Mouse (Mus musculus): Measurements from ENCODE around the gene Ptprn2. TPM values are rescaled to one million over a fixed set of nuclear protein-coding genes. Genes with fewer than 3 reads are reported as not detected.

The Ptprn2 gene
- total and polyA plus RNA-seq, 3 experiments: 0.22 TPM; not detected in 2

DNA sequence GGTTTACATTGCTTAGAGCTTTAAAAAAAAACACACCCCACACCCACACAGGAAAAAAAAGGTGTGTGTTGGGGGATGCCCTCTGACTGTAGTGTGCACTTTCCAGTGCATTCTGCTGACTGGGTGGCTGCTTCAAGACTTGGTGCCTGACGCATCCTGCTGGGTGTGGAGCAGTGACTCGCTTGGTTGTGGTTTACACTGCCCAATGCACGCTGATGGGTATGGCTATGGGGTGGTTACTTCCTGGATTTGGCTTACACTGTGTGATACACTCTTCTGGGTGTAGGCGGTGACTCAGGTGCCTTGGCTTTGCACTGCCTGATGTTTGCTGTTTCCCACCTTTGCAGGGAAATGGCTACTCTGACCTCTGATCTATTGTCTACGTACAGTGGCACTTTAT is 18.5 kb upstream of the Ptprn2 start:
- no peak overlapping the region for H3K4me3 ChIP-seq (ENCODE audit: low read depth, low read length)
- no peaks in the 10 kb centered on the region for H3K9me3 ChIP-seq (replicated peaks)
- ATAC-seq (ENCODE audit: extremely low read depth, insufficient number of reproducible peaks, low FRiP score, poor library complexity, severe bottlenecking) (no peak), DNase-seq (ENCODE audit: low spot score) (no peak)
- H3K4me1 ChIP-seq (ENCODE audit: insufficient read depth, low read depth, low read length): peaks cover 3% of the 10 kb centered on the region; the same call in 1 of the 2 replicates
- peaks cover 54% of the 10 kb centered on the region for H3K36me3 ChIP-seq (replicated peaks)
- no peak for TF ChIP-seq POLR2AphosphoS5 (IDR thresholded peaks at IDR 0.05; ENCODE audit: insufficient replicate concordance, low read depth, low read length)
- TF ChIP-seq TAL1 (conservative IDR thresholded peaks at IDR 0.05; ENCODE audit: low read depth, low read length): no peak
- no peak for TF ChIP-seq GATA1 (IDR thresholded peaks at IDR 0.05; ENCODE audit: borderline replicate concordance, low read length)
- no peak for TF ChIP-seq CTCF (IDR thresholded peaks at IDR 0.05; ENCODE audit: low read depth, low read length)
- no peaks in the 10 kb centered on the region for H3K27me3 ChIP-seq (ENCODE audit: insufficient read depth, low read length)

DNA sequence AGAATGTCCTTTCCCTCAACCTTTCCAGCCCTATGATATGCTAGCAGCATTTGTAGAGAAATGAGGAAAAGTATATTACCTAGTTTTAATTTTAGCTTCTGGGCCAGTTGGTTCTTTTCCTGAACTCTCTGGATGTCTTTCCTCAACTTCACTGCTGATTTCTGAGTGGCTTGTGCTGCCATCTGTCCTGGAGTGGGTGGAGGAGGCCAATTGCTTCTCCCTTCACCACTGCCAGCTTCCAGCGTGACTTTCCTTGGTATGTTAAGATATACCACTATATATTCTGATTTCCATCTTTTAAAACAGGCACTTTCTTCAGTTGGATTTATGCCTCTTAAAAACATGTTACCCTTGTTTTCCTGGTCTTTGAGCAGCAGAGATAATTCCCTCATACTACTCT is 17.2 kb upstream of the Ptprn2 start:
- Histone ChIP-seq H3K4me1 (ENCODE audit: insufficient read depth, low read depth, low read length) (peaks cover 3% of the 10 kb centered on the region; the same call in 1 of the 2 replicates), H3K36me3 (replicated peaks) (peaks cover 49% of the 10 kb centered on the region), H3K27me3 (ENCODE audit: insufficient read depth, low read length) (no peaks in the 10 kb centered on the region), H3K9me3 (replicated peaks) (no peaks in the 10 kb centered on the region), H3K4me3 (ENCODE audit: low read depth, low read length) (no peak overlapping the region)
- ATAC-seq (ENCODE audit: extremely low read depth, insufficient number of reproducible peaks, low FRiP score, poor library complexity, severe bottlenecking) (no peak), DNase-seq (ENCODE audit: low spot score) (no peak)
- no peak for TF ChIP-seq TAL1 (conservative IDR thresholded peaks at IDR 0.05; ENCODE audit: low read depth, low read length)
- TF ChIP-seq POLR2AphosphoS5 (IDR thresholded peaks at IDR 0.05; ENCODE audit: insufficient replicate concordance, low read depth, low read length): no peak

DNA sequence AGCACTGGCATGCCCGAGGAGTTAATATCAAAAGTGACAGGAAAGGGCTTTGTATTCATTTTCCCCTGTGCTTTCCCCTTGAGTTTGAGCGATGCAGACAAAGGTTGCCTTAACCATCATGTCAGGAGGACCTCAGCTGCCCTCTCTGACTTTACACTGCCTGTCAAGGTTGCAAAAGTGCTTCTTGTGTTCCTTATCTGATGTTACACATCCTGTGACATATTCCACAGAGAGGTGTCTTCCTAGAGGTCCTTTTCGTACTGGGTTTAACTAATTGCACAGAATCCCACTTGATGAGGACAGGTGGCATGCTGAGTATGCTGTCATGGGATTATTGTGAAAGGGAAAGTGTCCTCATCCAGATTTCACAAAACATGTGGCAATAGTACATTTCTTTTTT is 16.4 kb upstream of the Ptprn2 start:
- no peak for ATAC-seq (ENCODE audit: extremely low read depth, insufficient number of reproducible peaks, low FRiP score, poor library complexity, severe bottlenecking)

DNA sequence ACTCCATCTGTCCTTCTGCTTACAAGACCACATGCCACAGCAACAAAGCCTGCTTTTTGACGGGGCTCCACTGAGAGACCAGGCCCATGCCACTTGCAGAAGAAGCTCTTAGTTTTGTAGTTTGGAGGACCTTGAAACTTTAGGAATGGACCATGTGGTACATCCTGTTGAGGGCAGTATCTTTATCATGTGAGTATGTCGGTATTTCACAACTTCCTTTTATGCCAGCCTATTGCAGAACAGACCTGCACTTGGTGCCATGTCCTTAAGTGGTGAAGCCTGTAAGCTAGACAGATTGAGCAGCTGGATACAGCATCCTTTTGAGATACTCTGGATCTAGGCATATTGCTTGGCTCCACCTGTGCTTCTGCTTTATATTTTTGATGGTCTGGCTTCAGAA is 12.3 kb upstream of the Ptprn2 start:
- DNase-seq (ENCODE audit: low spot score): no peak
- ATAC-seq (ENCODE audit: extremely low read depth, insufficient number of reproducible peaks, low FRiP score, poor library complexity, severe bottlenecking): no peak
- TF ChIP-seq POLR2AphosphoS5 (IDR thresholded peaks at IDR 0.05; ENCODE audit: insufficient replicate concordance, low read depth, low read length) (no peak), GATA2 (IDR thresholded peaks at IDR 0.05; ENCODE audit: borderline replicate concordance, low read depth, low read length) (no peak), CTCF (IDR thresholded peaks at IDR 0.05; ENCODE audit: low read depth, low read length) (no peak), TAL1 (conservative IDR thresholded peaks at IDR 0.05; ENCODE audit: low read depth, low read length) (no peak), GATA1 (IDR thresholded peaks at IDR 0.05; ENCODE audit: borderline replicate concordance, low read length) (no peak)
- Histone ChIP-seq H3K9me3 (replicated peaks) (no peaks in the 10 kb centered on the region), H3K4me1 (ENCODE audit: insufficient read depth, low read depth, low read length) (peaks cover 3% of the 10 kb centered on the region; the same call in 1 of the 2 replicates), H3K4me3 (ENCODE audit: low read depth, low read length) (no peak overlapping the region), H3K27me3 (ENCODE audit: insufficient read depth, low read length) (no peaks in the 10 kb centered on the region), H3K36me3 (replicated peaks) (peaks cover 9% of the 10 kb centered on the region)

More for the DNA sequence above, 16.4 kb upstream of the Ptprn2 start:
- no peak for DNase-seq (ENCODE audit: low spot score)
- Histone ChIP-seq H3K27me3 (ENCODE audit: insufficient read depth, low read length) (no peaks in the 10 kb centered on the region), H3K4me1 (ENCODE audit: insufficient read depth, low read depth, low read length) (peaks cover 3% of the 10 kb centered on the region; the same call in 1 of the 2 replicates), H3K4me3 (ENCODE audit: low read depth, low read length) (no peak overlapping the region), H3K9me3 (replicated peaks) (no peaks in the 10 kb centered on the region), H3K36me3 (replicated peaks) (peaks cover 42% of the 10 kb centered on the region)
- TF ChIP-seq GATA2 (IDR thresholded peaks at IDR 0.05; ENCODE audit: borderline replicate concordance, low read depth, low read length) (no peak), POLR2AphosphoS5 (IDR thresholded peaks at IDR 0.05; ENCODE audit: insufficient replicate concordance, low read depth, low read length) (no peak), TAL1 (conservative IDR thresholded peaks at IDR 0.05; ENCODE audit: low read depth, low read length) (no peak), CTCF (IDR thresholded peaks at IDR 0.05; ENCODE audit: low read depth, low read length) (no peak), GATA1 (IDR thresholded peaks at IDR 0.05; ENCODE audit: borderline replicate concordance, low read length) (no peak)

DNA sequence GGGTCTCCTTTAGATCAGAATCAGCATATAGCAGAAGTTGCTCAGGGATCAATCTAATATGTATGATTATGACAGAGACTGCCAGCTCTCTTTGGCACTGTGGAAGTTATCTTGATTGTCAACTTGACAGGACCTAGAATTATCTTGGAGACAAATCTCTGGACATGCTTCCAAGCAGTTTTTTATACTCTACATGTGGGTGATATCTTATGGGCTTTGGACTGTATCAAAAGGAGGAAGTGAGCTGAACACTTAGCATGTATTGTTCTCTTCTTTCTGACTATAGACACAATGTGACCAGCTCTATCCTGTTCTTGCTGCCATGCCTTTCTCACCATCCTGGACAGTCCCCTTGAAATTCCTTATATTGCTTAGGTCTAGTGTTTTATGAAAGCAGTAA is 11.8 kb upstream of the Ptprn2 start:
- TF ChIP-seq GATA1 (IDR thresholded peaks at IDR 0.05; ENCODE audit: borderline replicate concordance, low read length) (no peak), TAL1 (conservative IDR thresholded peaks at IDR 0.05; ENCODE audit: low read depth, low read length) (no peak), GATA2 (IDR thresholded peaks at IDR 0.05; ENCODE audit: borderline replicate concordance, low read depth, low read length) (no peak), POLR2AphosphoS5 (IDR thresholded peaks at IDR 0.05; ENCODE audit: insufficient replicate concordance, low read depth, low read length) (no peak), CTCF (IDR thresholded peaks at IDR 0.05; ENCODE audit: low read depth, low read length) (no peak)
- ATAC-seq (ENCODE audit: extremely low read depth, insufficient number of reproducible peaks, low FRiP score, poor library complexity, severe bottlenecking) (no peak), DNase-seq (ENCODE audit: low spot score) (no peak)
- H3K36me3 ChIP-seq (replicated peaks): peaks cover 5% of the 10 kb centered on the region
- H3K9me3 ChIP-seq (replicated peaks): no peaks in the 10 kb centered on the region
- H3K27me3 ChIP-seq (ENCODE audit: insufficient read depth, low read length): no peaks in the 10 kb centered on the region
- H3K4me1 ChIP-seq (ENCODE audit: insufficient read depth, low read depth, low read length): peaks cover 3% of the 10 kb centered on the region; the same call in 1 of the 2 replicates
- H3K4me3 ChIP-seq (ENCODE audit: low read depth, low read length): no peak overlapping the region

DNA sequence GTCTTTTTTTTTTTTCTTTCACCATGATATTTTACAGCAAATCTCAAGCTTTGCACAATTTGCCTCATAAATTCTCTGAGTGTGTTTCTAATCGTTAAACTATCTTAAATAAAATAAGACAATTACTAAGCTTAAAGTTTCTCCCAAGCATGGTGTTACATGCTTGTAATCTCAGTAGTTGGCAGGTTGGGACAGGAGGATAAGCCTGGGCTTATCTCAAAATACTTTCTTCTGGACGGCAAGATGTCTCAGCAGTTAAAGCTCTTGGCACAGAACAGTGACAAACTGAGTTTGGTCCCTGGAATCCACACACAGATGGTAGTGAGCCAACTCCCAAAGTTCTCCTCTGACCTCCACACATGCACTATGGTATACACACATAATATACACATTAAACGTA is 10.8 kb upstream of the Ptprn2 start:
- H3K36me3 ChIP-seq (replicated peaks): no peaks in the 10 kb centered on the region
- ATAC-seq (ENCODE audit: extremely low read depth, insufficient number of reproducible peaks, low FRiP score, poor library complexity, severe bottlenecking): no peak
- no peaks in the 10 kb centered on the region for H3K4me1 ChIP-seq (ENCODE audit: insufficient read depth, low read depth, low read length)
- H3K27me3 ChIP-seq (ENCODE audit: insufficient read depth, low read length): no peaks in the 10 kb centered on the region
- H3K9me3 ChIP-seq (replicated peaks): no peaks in the 10 kb centered on the region
- TF ChIP-seq CTCF (IDR thresholded peaks at IDR 0.05; ENCODE audit: low read depth, low read length) (no peak), TAL1 (conservative IDR thresholded peaks at IDR 0.05; ENCODE audit: low read depth, low read length) (no peak), GATA2 (IDR thresholded peaks at IDR 0.05; ENCODE audit: borderline replicate concordance, low read depth, low read length) (no peak), POLR2AphosphoS5 (IDR thresholded peaks at IDR 0.05; ENCODE audit: insufficient replicate concordance, low read depth, low read length) (no peak), GATA1 (IDR thresholded peaks at IDR 0.05; ENCODE audit: borderline replicate concordance, low read length) (no peak)
- H3K4me3 ChIP-seq (ENCODE audit: low read depth, low read length): no peak overlapping the region
- no peak for DNase-seq (ENCODE audit: low spot score)

DNA sequence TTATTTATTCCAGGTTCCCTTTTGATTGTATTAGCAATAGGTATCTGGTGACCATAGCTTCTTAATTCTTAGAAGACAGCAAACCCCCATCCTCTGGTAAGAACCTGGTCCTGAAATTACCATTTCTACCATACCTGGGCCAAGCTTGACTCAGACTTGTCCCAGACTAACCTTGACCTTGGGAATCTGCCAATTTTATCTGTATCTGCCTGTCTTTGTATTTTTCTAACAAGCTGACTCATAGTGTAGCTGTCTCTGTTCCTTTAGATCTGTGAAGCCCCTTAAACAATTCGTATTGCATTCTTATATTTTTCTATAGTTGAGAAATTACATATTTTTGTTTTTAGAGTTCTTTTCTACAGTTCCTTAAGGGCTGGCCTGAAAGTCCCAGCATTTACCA is 6.7 kb upstream of the Ptprn2 start:
- H3K9me3 ChIP-seq (replicated peaks): no peaks in the 10 kb centered on the region
- ATAC-seq (ENCODE audit: extremely low read depth, insufficient number of reproducible peaks, low FRiP score, poor library complexity, severe bottlenecking): no peak
- no peaks in the 10 kb centered on the region for H3K4me1 ChIP-seq (ENCODE audit: insufficient read depth, low read depth, low read length)
- DNase-seq (ENCODE audit: low spot score): no peak
- H3K27me3 ChIP-seq (ENCODE audit: insufficient read depth, low read length): peaks cover 3% of the 10 kb centered on the region
- H3K4me3 ChIP-seq (ENCODE audit: low read depth, low read length): no peak overlapping the region
- TF ChIP-seq CTCF (IDR thresholded peaks at IDR 0.05; ENCODE audit: low read depth, low read length) (no peak), TAL1 (conservative IDR thresholded peaks at IDR 0.05; ENCODE audit: low read depth, low read length) (no peak), GATA1 (IDR thresholded peaks at IDR 0.05; ENCODE audit: borderline replicate concordance, low read length) (no peak), GATA2 (IDR thresholded peaks at IDR 0.05; ENCODE audit: borderline replicate concordance, low read depth, low read length) (no peak), POLR2AphosphoS5 (IDR thresholded peaks at IDR 0.05; ENCODE audit: insufficient replicate concordance, low read depth, low read length) (no peak)
- no peaks in the 10 kb centered on the region for H3K36me3 ChIP-seq (replicated peaks)
